Mouse (Mus musculus) spleen, embryonic (tissue): ENCODE measurements at regions not wholly inside any gene's neighbourhood (a gene's known extent, or its start where the extent isn't known, plus 50 kb on each side); places are given as distances from the start of the nearest gene placed in this dataset.

Source experiments
- CTCF ChIA-PET: fragments of 350-600 bp; sonication (Branson Sonifier 250); formaldehyde crosslinking; loops from one replicate; lab custom pipeline; 2022; lab: Charles Lee

GRCm38 (mm10) chr2:117963526-117963925 is 148.2 kb upstream of the Thbs1 start:
- CTCF ChIA-PET = no interaction called here

GRCm38 (mm10) chr2:117965758-117966157 is 145.9 kb upstream of the Thbs1 start:
- CTCF ChIA-PET = no interaction called here

GRCm38 (mm10) chr2:117968731-117969130 is 142.9 kb upstream of the Thbs1 start:
- CTCF ChIA-PET = no interaction called here

GRCm38 (mm10) chr2:117970631-117971030 is 141.0 kb upstream of the Thbs1 start:
- CTCF ChIA-PET = no interaction called here

GRCm38 (mm10) chr2:117977033-117977432 is 134.6 kb upstream of the Thbs1 start:
- CTCF ChIA-PET = no interaction called here

- CTCF ChIA-PET = no interaction called here
These were observed 130.8 kb upstream of the Thbs1 start for GRCm38 (mm10) chr2:117980856-117981255.

- CTCF ChIA-PET = no interaction called here
These were observed 127.1 kb upstream of the Thbs1 start for GRCm38 (mm10) chr2:117984569-117984968.

GRCm38 (mm10) chr2:117987426-117988215 is 124.1 kb upstream of the Thbs1 start:
- CTCF ChIA-PET = no interaction called here

GRCm38 (mm10) chr2:117988396-117989173 is 123.1 kb upstream of the Thbs1 start:
- CTCF ChIA-PET = no interaction called here

- CTCF ChIA-PET = no interaction called here
These were observed 122.5 kb upstream of the Thbs1 start for GRCm38 (mm10) chr2:117989215-117989614.

- CTCF ChIA-PET = no interaction called here
These were observed 115.3 kb upstream of the Thbs1 start for GRCm38 (mm10) chr2:117996130-117997083.

- CTCF ChIA-PET = no interaction called here
These were observed 112.0 kb upstream of the Thbs1 start for GRCm38 (mm10) chr2:117999641-118000040.

GRCm38 (mm10) chr2:118004191-118004590 is 107.5 kb upstream of the Thbs1 start:
- CTCF ChIA-PET = no interaction called here

- CTCF ChIA-PET = no interaction called here
These were observed 103.9 kb upstream of the Thbs1 start for GRCm38 (mm10) chr2:118007539-118008427.

GRCm38 (mm10) chr2:118011679-118012078 is 100.0 kb upstream of the Thbs1 start:
- CTCF ChIA-PET = no interaction called here

GRCm38 (mm10) chr2:118012211-118012610 is 99.5 kb upstream of the Thbs1 start:
- CTCF ChIA-PET = no interaction called here

GRCm38 (mm10) chr2:118013156-118013555 is 98.5 kb upstream of the Thbs1 start:
- CTCF ChIA-PET = interaction anchor here (0.6 kb wide), 1 partner anchor 1116 kb away, joined by 4 read pairs; no protein-coding TSS in a partner anchor

- CTCF ChIA-PET = no interaction called here
These were observed 96.5 kb upstream of the Thbs1 start for GRCm38 (mm10) chr2:118015182-118015581.

GRCm38 (mm10) chr2:118025829-118026735 is 85.6 kb upstream of the Thbs1 start:
- CTCF ChIA-PET = no interaction called here

- CTCF ChIA-PET = no interaction called here
These were observed 82.8 kb upstream of the Thbs1 start for GRCm38 (mm10) chr2:118028881-118029280.
